Mouse (Mus musculus) layer of hippocampus, adult 18-20 months (tissue): ENCODE results near the gene Anxa6. TPM values are rescaled to one million over a fixed set of nuclear protein-coding genes. Genes with fewer than 3 reads are reported as not detected.
"Not testable (repeated sequence)": the region's sequence is repeated elsewhere in the genome, so short reads cannot be mapped to it uniquely, and the experiment has no call there.

Experiments
- DNase-seq, 2 experiments: peaks; one replicate each; pipeline ENCODE4 v3.0.0; 2022; ENCODE audit warnings: low spot score in 2 of 2
- total RNA-seq, 2 experiments: library from RNA; stranded (reverse); gene quantifications; 2 replicates each; pipeline ENCODE4 v1.2.3; 2021

Gene Anxa6
- total RNA-seq, 2 experiments from 2014 or later, result 89.8 to 97.0 TPM

GRCm38 (mm10) chr11:54961921-54962320 is 71.3 kb downstream of the Anxa6 start:
- DNase-seq, result no peak

GRCm38 (mm10) chr11:54961164-54961850 is 71.9 kb downstream of the Anxa6 start:
- no peak for DNase-seq

DNA sequence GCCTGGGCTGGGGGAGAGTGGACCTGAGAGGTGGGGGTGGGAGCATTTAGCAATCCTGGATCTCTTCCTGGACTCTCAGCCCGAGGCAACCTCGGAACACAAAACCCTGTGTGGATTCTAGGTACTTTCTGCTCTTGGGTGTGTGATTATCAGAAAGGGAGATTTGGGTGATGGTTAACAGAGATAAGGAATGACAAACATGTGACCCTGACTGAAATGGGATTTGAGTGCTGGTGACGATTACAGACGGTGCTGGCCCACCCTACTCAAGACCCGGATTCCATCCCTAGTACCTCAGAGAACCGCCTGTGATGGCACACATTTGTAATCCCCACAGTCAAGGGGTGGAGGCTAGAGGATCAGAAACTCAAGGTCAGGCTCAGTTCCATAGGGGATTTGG is 73.0 kb downstream of the Anxa6 start:
- DNase-seq, result no peak

- DNase-seq, result no peak
Measured at GRCm38 (mm10) chr11:54958571-54959073, 74.6 kb downstream of the Anxa6 start.

DNA sequence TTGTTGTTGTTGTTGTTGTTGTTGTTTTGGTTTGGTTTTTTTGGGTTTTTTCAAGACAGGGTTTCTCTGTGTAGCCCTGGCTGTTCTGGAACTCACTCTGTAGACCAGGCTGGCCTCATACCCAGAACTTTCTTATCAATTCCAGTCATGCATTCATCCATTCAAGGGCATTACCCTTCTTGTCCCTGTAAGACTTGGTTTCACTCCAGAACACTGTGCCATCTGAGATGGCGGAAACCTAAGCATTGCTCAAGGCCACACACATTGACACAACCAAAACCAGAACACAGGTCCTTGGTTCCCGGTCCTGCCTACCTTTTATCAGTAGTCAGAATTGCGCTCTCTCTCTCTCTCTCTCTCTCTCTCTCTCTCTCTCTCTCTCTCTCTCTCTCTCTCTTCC is 75.5 kb downstream of the Anxa6 start:
- DNase-seq, result not testable (repeated sequence)

DNA sequence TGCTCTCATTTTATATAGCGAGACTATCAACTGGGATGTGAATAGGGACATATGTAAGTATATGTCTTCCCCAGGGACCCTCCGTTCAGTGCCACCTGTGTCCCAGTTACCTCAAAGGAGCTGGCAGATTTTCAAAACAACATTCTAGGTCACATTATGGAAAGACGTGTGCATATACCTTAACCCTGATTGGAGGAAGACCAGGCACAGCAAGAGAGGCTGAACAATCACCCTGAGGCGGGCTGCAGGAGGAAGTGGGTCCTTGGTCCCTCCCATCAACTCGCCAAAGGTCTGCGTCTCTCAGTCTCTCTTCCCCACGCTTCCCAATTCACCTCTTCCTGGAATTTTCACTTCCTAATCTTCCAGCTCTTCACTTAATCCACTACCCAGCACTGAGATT is 76.3 kb downstream of the Anxa6 start:
- DNase-seq, result no peak

DNA sequence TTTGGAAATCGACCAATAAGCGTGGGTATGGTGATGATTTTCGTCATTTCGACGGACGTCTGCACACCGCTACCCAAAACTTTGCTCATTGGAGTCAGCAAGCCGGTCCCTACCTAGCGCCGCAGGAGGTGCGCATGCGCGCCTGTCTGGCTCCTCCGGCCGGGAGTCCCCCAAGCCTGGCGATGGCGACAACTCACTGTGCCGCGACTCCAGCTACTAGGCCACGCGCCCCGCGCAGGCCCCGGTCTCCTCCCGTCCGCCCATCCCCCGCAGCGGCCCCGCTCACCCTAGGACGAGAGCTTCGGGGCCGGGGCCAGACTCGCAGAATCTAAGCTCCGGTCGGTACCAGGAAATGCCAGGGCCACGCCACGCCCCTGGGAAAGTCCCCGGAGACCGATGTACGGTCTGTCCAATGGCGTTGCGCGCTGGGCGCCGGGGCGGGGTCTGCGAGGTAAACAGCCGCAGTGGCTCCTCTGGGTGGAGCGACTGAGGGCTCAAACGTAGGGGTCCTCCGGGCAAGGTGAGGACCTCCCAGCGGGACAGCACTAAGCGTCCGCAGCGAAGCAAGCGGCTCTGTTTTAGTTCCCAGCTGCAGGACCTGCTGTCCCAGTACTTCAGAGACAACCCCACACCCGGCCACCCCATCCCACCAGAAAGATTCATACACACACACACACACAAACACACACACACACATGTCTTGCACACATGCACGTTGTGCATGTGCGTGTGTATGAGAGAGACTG is 77.3 kb downstream of the Anxa6 start:
- peak; percentile 97 to 99 for DNase-seq

DNA sequence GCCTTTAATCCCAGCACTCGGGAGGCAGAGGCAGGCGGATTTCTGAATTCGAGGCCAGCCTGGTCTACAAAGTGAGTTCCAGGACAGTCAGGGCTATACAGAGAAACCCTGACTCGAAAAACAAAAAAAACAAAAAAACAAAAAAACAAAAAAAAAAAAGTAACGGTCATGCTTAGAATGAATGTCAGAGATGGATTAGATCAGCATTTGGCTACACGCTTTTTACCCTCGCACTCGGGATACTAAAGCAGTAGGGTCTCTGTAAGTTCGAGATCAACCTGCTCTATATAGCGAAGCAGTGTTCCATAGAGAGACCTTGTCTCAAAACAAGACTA is 77.9 kb downstream of the Anxa6 start:
- DNase-seq, result not testable (repeated sequence)

- DNase-seq, result no peak
Measured at GRCm38 (mm10) chr11:54954716-54955115, 78.5 kb downstream of the Anxa6 start.

DNA sequence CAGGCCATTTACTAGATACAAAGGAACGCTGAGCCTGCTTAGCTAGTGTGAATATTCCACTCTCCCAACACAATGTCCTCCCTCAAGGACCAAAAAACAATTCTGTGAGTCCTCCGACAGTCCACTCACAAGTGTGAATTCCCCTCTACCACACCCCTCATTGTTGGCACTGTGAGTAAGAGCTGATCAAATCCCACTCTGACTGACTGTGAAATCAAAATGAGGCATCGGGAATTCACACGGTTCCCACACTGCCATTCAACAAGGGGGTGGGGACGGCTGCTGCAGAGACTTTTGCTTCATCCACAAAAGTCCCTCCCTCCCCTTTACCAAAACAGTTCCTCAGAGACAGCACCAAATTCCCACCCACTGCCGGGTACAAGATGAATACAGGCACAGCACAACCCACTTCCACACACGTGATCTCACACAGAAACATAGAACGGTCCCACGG is 79.2 kb downstream of the Anxa6 start:
- DNase-seq, result peak in 1 of 2 experiments; percentile 48

- no peak for DNase-seq
Measured at GRCm38 (mm10) chr11:54952651-54953050, 80.6 kb downstream of the Anxa6 start.

DNA sequence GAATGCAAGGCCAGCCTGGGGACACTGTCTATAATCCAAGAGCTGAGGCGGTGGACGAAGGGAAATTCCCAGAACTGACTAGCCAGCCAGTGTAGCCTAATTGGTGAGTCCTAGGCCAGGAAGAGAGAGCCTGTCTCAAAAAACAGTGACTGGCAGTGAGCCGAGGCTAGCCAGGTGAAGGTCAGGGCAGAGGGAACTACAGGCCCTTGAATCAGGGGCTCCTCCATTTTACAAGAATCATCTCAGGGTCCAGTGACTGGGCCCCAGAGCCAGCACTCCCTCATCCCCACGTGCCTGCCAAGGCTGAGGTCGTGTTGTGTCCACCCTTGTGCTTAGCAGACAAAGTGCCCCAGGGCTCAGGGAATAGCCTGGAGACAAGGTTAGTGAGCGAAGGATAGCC is 82.6 kb downstream of the Anxa6 start:
- DNase-seq, result no peak

DNA sequence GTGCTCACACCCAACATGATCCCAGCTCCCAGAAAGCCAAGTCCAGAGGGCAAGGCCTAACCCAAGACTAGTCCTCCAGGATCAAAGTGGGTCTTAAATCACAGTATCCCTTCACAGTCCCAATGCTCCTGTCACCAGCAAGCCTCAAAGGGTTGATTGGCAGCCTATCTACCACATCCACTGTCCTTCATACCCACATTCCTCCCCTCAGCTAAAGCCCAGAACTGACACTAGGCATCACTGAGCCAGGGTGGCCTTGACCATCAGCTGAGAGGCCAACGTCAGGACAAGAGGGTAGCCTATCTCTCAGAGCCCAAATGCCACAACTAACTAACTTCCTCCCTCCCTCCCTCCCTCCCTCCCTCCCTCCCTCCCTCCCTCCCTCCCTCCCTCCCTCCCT is 83.5 kb downstream of the Anxa6 start:
- no peak for DNase-seq

DNA sequence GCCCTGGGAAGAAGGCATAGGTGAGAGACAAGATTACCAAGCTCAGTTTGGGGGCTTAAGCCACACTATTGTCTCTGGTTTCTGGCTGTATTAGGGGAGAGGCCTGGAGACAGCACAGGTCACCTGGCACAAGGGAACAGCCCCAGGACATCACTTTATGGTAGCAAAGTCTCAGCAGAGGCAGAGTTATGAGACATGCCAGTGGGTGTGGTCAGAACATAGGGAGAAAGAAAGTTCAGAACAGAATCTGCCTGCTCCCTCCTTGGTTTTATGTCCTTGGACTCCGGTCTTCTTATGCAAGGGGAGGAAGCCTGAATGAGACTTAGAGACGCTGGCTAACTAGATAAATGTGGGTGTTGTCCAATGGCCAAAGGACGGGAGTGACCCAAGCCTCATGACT is 88.5 kb downstream of the Anxa6 start:
- no peak for DNase-seq

DNA sequence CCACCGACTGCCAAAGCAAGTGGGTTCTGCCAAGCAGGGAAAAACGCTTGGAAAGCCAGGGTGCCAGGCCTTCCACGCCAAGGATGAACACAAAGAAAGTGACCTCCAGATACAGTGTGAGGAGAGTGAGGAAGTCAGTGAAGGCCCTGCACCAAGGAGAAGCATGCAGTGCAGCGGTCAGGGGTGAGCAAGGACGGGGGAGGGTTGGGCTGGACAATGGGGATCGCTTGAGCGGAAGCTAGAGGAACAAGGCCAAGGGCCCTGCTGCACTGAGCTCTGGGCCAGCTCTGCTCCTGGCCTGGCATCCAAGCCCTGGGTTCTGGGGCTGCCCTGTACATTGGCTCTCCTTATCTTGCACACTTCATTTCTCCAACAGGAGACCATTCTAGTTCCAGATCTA is 93.2 kb downstream of the Anxa6 start:
- no peak for DNase-seq

- no peak for DNase-seq
Measured at GRCm38 (mm10) chr11:54939501-54939900, 93.7 kb downstream of the Anxa6 start.

- no peak for DNase-seq
Measured at GRCm38 (mm10) chr11:54936771-54937140, 96.5 kb downstream of the Anxa6 start.

- no peak for DNase-seq
Measured at GRCm38 (mm10) chr11:54936035-54936770, 97.0 kb downstream of the Anxa6 start.

DNA sequence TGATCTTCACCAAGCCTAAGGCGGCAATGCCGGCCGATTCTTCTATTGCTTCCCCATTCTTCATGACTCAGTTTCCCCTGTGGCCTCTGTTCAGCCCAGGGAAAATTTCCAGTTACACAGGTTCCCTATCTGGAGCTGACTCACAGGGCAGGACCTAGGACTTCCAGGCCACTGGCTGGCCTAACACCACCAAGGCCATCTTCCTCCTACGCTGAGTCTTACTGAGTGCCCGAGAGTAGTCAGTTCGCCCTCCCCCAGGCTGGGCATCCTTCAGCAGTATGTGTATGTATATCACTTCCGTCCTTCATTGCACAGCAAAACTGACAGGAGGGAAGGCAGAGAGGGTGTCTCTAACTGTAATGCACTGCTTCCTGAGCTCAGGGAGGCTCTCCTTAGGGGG is 99.0 kb downstream of the Anxa6 start:
- no peak for DNase-seq

- DNase-seq, result no peak
Measured at GRCm38 (mm10) chr11:54932540-54932939, 100.7 kb downstream of the Anxa6 start.

DNA sequence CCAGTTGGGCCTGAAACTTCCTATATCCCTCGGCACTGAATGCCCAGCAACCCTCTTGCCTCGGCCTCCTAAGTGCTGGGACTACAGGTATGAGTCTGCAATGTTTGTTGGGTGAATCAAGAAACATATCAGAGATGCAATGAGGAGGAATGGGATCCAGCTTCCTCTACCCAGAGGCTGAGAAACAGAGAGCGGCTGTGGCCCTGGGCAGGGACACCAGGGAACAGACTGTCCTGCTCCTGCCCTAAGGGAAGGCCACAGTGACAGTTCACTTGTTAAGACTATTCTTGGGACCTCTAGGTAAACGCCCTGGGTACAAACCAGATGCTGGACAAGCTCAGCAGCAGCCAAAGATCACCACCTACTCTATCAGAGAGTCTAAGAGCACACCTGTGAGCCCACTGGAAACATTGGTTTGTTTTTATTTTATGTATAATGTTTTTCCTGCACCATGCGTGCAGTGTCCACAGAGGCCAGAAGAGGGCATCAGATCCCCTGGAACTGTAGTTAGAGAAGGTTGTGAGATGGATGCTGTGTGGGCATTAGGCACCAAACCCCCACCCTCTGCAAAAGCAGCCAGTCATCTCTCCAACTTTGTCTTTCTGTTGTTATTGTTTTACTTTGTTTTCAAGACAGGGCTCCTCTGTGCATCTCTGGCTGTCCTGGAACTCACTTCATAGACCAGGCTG is 101.7 kb downstream of the Anxa6 start:
- DNase-seq, result peak in 1 of 2 experiments; percentile 66
